Mouse (Mus musculus): Measurements from ENCODE around the gene Plekha5.
"Not testable (repeated sequence)": the region's sequence is repeated elsewhere in the genome, so short reads cannot be mapped to it uniquely, and the experiment has no call there.

Gene Plekha5

GRCm38 (mm10) chr6:140601175-140601574, 177.3 kb downstream of the Plekha5 start:
- POLR2A ChIA-PET = interaction anchor here in 3 of 4 experiments (0.7 to 8.9 kb wide), 18 partner anchors 10 to 1938 kb away, joined by 3 to 130 read pairs (median 6); partner anchors contain the start of gene Aebp2 (in 3 of the 3)
- CTCF ChIA-PET = no interaction called here

DNA sequence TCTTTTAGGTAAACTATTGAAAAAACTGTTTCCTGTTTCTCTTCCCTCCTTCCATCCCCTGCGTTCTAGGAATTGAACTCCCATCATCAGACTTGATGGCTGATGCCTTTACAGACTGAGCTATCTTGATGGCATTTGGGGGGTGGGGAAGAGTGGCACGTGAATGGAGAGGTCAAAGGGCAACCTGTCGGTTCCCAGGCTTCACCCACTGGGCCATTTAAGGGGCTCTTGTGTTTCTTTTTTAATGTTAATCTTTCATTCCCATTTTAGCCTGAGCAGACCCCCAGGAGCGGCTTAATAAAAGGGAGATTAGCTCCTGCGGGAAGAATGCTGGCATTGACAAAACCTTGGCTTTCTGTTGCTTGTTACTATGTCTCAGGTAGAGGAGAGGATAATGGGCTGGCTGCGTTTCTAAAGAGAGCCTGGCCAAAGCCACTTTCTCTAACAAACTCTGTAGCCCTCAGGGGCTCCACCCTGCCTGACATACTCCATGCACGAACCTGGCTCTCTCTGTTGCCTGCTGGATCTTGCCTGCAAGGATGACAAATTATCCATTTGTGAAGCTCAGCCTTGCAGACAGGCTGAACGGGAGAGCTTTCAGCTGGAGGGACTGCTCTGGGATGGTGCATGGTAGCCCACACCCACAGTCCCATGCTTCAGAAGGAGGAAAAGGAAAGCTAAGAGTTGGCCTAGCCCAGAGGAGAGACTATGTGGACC, 179.5 kb downstream of the Plekha5 start:
- CTCF ChIA-PET = interaction anchor here in 3 of 4 experiments (0.7 to 1.1 kb wide), 7 partner anchors 14 to 195 kb away, joined by 3 to 13 read pairs (median 3); partner anchors contain the start of gene Aebp2 (in 1 of the 3)
- POLR2A ChIA-PET = interaction anchor here (0.6 to 8.9 kb wide), 76 partner anchors 8 to 1907 kb away, joined by 3 to 130 read pairs (median 4); partner anchors contain the start of genes Aebp2 (in 4 of the 4) and Ldhb (in 2 of the 4)

- POLR2A ChIA-PET = interaction anchor here in 2 of 4 experiments (0.8 to 8.9 kb wide), 12 partner anchors 8 to 1906 kb away, joined by 3 to 130 read pairs (median 18); partner anchors contain the start of gene Aebp2 (in 2 of the 2)
- CTCF ChIA-PET = not testable (repeated sequence)
Measured at GRCm38 (mm10) chr6:140605173-140605572, 181.3 kb downstream of the Plekha5 start.

GRCm38 (mm10) chr6:140605732-140606131, 181.9 kb downstream of the Plekha5 start:
- POLR2A ChIA-PET = interaction anchor here in 3 of 4 experiments (0.7 to 8.9 kb wide), 19 partner anchors 8 to 1906 kb away, joined by 3 to 130 read pairs (median 6); partner anchors contain the start of gene Aebp2 (in 2 of the 3)
- CTCF ChIA-PET = no interaction called here

DNA sequence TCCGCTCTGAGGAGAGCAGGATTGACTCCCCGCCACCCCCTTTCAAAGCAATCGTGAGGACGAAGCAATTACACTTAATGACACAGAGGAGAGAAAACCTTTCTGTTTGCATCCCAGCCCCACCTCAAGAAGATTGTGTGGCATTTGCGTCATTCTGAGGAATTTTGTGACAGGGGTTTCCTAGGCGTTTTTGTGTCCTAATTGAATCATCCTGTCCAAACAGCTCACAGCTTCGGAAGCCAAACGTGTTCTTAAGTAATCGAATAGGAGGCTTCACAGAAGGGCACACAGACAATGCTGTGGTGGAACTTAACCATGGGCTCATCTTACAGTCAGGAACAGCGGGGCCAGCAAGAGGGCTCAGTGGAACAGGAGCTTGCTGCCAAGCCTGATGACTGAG, 182.7 kb downstream of the Plekha5 start:
- CTCF ChIA-PET = no interaction called here
- POLR2A ChIA-PET = interaction anchor here (0.6 to 8.9 kb wide), 21 partner anchors 8 to 1905 kb away, joined by 3 to 130 read pairs (median 6); partner anchors contain the start of genes Aebp2 (in 3 of the 4) and Gm11077 (in 1 of the 4)

GRCm38 (mm10) chr6:140608666-140609065, 184.8 kb downstream of the Plekha5 start:
- CTCF ChIA-PET = interaction anchor here in 1 of 4 experiments (0.6 kb wide), 1 partner anchor 13 kb away, joined by 15 read pairs; no protein-coding TSS in a partner anchor

GRCm38 (mm10) chr6:140609533-140609932, 185.7 kb downstream of the Plekha5 start:
- CTCF ChIA-PET = no interaction called here
- POLR2A ChIA-PET = interaction anchor here in 3 of 4 experiments (0.8 to 2.9 kb wide), 13 partner anchors 8 to 58 kb away, joined by 3 to 15 read pairs (median 4); partner anchors contain the start of gene Aebp2 (in 2 of the 3)

More at GRCm38 (mm10) chr6:140608666-140609065, 184.8 kb downstream of the Plekha5 start:
- POLR2A ChIA-PET = interaction anchor here (0.6 to 8.9 kb wide), 29 partner anchors 9 to 343 kb away, joined by 3 to 91 read pairs (median 3); partner anchors contain the start of gene Aebp2 (in 3 of the 4)

- ChIA-PET CTCF (interaction anchor here in 1 of 4 experiments (0.6 kb wide), 1 partner anchor 105 kb away, joined by 6 read pairs; no protein-coding TSS in a partner anchor), POLR2A (interaction anchor here in 3 of 4 experiments (0.8 to 8.1 kb wide), 9 partner anchors 7 to 57 kb away, joined by 3 to 130 read pairs (median 4); partner anchors contain the start of gene Aebp2 (in 3 of the 3))
Measured at GRCm38 (mm10) chr6:140610117-140610516, 186.3 kb downstream of the Plekha5 start.

DNA sequence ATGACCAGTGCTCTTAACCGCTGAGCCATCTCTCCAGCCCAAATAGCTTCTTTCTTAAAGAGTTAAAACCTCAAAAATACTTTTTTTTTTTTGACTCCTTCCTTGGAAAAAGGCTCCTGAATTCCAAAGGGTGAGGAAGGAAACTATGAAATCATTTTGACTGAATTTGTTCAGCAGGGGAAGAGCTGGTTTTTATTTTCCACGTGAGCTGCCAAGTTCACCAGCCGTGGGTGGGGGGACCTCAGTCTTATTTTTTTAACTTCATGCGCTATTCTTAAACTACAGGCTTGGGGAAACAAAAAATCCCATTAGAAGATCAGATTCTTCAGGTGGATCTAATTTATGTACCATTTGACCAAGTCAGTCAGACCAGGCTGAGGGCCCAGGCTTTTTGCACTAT, 187.4 kb downstream of the Plekha5 start:
- CTCF ChIA-PET = interaction anchor here in 2 of 4 experiments (1.0 to 1.2 kb wide), 3 partner anchors 35 to 105 kb away, joined by 3 read pairs; no protein-coding TSS in a partner anchor
- POLR2A ChIA-PET = interaction anchor here in 3 of 4 experiments (1.0 to 8.1 kb wide), 10 partner anchors 8 to 71 kb away, joined by 3 to 130 read pairs (median 5); partner anchors contain the start of gene Aebp2 (in 1 of the 3)

DNA sequence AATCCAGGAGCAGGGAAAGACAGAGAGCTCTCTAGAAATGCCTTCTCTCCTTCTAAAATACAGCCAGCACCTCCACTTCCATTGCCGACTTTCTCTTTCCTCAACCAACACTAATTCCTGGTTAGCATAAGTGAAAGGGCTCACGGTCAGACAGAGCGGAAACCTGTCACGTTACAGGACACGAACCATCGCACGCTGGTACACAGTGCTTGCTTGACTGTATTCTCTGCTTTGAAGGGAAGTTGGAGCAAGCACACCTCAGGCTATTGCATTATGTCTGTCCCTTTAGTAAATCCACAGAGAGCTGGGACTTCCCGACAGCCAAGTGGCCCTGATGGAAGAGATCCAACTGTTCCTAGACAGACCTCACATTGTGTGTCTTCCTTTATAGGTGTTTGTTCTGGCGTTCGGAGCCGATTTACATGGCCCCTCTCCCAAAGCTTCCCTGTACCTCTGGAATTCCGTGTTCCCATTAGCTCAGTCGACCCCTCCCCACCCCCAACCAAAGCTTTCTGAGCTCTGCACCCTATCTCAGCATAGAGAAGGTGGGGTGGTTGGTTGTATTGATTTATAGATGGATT, 188.1 kb downstream of the Plekha5 start:
- POLR2A ChIA-PET = interaction anchor here in 3 of 4 experiments (1.0 to 8.1 kb wide), 8 partner anchors 9 to 70 kb away, joined by 4 to 130 read pairs (median 6); partner anchors contain the start of gene Aebp2 (in 1 of the 3)
- CTCF ChIA-PET = interaction anchor here in 3 of 4 experiments (0.7 to 1.2 kb wide), 4 partner anchors 36 to 104 kb away, joined by 3 read pairs; no protein-coding TSS in a partner anchor

DNA sequence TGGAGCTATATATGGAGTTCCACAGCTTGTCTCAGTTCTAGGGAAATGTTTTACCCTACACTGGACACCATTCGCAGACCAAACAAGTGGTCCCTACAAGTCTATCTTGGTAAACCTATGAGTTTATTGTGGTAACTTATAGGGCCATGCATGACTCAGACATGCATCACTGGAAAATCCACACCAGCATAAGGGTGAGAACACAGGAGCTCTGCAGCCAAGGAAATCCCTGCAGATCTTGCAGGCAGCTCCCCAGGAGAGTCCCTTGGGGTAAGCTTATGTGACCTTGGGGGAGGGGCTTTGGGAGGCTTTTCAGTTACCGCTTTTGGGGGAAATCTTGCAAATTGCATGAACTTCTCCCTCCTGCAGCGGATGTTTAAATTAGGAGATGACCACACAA, 190.0 kb downstream of the Plekha5 start:
- CTCF ChIA-PET = interaction anchor here in 2 of 4 experiments (0.6 to 1.5 kb wide), 2 partner anchors 59 to 101 kb away, joined by 3 read pairs; no protein-coding TSS in a partner anchor
- POLR2A ChIA-PET = interaction anchor here in 3 of 4 experiments (0.8 to 8.1 kb wide), 14 partner anchors 8 to 51 kb away, joined by 3 to 130 read pairs (median 4); partner anchors contain the start of gene Aebp2 (in 1 of the 3)

DNA sequence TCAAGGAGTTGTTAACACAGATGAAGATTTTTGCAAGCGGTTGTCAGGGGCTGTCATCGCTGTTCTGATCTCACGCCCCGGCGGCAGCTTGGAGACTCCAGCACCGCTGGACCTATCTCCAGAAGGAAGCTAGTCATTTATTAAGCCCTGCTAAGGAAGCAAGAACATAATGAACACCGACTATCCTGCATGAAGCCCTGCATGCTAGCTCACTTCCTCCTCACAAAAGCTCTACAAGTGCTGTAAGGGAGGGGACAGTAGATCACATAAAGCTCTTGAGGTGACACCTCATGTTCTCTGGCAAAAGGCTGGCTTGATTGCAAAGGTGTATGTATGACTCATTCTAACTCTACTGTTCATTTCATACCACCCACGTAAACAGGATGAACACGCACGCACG, 190.9 kb downstream of the Plekha5 start:
- CTCF ChIA-PET = interaction anchor here in 1 of 4 experiments (1.5 kb wide), 1 partner anchor 60 kb away, joined by 3 read pairs; no protein-coding TSS in a partner anchor
- POLR2A ChIA-PET = interaction anchor here in 3 of 4 experiments (1.3 to 8.1 kb wide), 7 partner anchors 9 to 50 kb away, joined by 3 to 130 read pairs (median 11); no protein-coding TSS in a partner anchor

GRCm38 (mm10) chr6:140620531-140621349, 196.9 kb downstream of the Plekha5 start:
- CTCF ChIA-PET = interaction anchor here in 1 of 4 experiments (1.0 kb wide), 1 partner anchor 17 kb away, joined by 3 read pairs; no protein-coding TSS in a partner anchor
- POLR2A ChIA-PET = interaction anchor here in 3 of 4 experiments (0.6 to 3.6 kb wide), 10 partner anchors 15 to 168 kb away, joined by 3 to 91 read pairs (median 8); no protein-coding TSS in a partner anchor

- POLR2A ChIA-PET = interaction anchor here (0.6 to 3.6 kb wide), 20 partner anchors 10 to 261 kb away, joined by 3 to 91 read pairs (median 7); no protein-coding TSS in a partner anchor
- CTCF ChIA-PET = interaction anchor here in 2 of 4 experiments (0.6 to 1.0 kb wide), 2 partner anchors 13 to 18 kb away, joined by 3 to 15 read pairs; no protein-coding TSS in a partner anchor
Measured at GRCm38 (mm10) chr6:140621622-140622021, 197.8 kb downstream of the Plekha5 start.

DNA sequence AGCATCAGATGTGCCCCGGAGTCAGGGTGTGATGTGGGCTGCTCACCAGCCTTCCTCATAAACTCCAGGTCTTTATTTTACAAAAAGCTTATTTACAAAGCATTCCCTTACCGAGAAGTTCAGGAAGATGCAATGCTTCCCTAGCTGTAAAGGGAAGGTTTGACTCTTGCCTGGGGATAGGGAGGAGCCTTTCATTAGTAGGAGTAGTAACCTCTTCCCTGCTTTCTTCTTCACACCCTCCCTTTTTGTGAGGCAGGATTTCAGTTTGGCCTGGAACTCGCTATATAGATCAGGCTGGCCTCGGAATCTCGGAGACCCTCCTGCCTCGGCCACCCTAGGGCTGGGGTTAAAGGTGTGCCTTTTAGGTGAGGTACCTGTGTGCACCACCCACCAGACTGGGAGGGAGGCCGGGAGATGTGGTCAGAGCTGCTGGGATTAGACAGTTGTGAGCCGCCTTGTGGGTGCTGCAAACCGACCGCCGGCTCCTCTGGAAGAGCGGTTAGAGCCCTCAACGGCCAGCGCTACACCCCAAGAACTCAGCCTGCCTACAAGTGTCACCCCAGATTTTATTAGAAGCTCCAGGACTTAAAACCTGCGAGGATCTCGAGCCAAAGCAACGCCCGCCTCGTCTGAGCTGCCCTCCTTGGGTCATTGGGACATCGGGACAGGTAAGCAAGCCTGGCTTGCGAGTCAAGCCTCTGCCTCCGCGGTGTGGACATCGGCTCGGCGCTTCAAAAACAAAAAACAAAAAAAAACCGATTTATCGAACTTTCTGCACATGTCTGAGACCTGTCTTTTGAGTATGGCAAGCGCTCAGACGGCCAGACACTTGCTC, 198.8 kb downstream of the Plekha5 start, which contains the start of gene Aebp2:
TSS of gene Aebp2 (plus strand) at position 273 of the 835 bp plus-strand sequence.
- POLR2A ChIA-PET = interaction anchor here (0.7 to 3.6 kb wide), 25 partner anchors 9 to 171 kb away, joined by 3 to 91 read pairs (median 5); no protein-coding TSS in a partner anchor
- CTCF ChIA-PET = interaction anchor here in 1 of 4 experiments (1.1 kb wide), 1 partner anchor 19 kb away, joined by 3 read pairs; no protein-coding TSS in a partner anchor
